Mouse (Mus musculus) frontal cortex, postnatal 14 days (tissue): ENCODE results near the gene Idi1.
"Not testable (repeated sequence)": the region's sequence is repeated elsewhere in the genome, so short reads cannot be mapped to it uniquely, and the experiment has no call there.

Experiments
- DNase-seq, 2 experiments: peaks; one replicate each; pipeline ENCODE4 v3.0.0; 2022; ENCODE audit warnings: low spot score in 2 of 2

Gene Idi1

GRCm38 (mm10) chr13:8886185-8886560 lies 872 bp downstream of the Idi1 start:
- DNase-seq = no peak

- DNase-seq = no peak
Observed at GRCm38 (mm10) chr13:8888603-8889002, 3.3 kb downstream of the Idi1 start.

GRCm38 (mm10) chr13:8905986-8906385 lies 20.7 kb downstream of the Idi1 start:
- not testable (repeated sequence) for DNase-seq

- DNase-seq = not testable (repeated sequence)
Observed at GRCm38 (mm10) chr13:8913890-8914289, 28.6 kb downstream of the Idi1 start.

GRCm38 (mm10) chr13:8933499-8933898 lies 48.2 kb downstream of the Idi1 start:
- DNase-seq = no peak

- not testable (repeated sequence) for DNase-seq
Observed at GRCm38 (mm10) chr13:8937611-8938140, 52.4 kb downstream of the Idi1 start.

- not testable (repeated sequence) for DNase-seq
Observed at GRCm38 (mm10) chr13:8941110-8941509, 55.8 kb downstream of the Idi1 start.

- not testable (repeated sequence) for DNase-seq
Observed at GRCm38 (mm10) chr13:8941701-8942100, 56.4 kb downstream of the Idi1 start.
